Mouse (Mus musculus) lung, embryonic 14.5 days (tissue): Measurements from ENCODE around the gene Bloc1s4. TPM values are rescaled to one million over a fixed set of nuclear protein-coding genes. Genes with fewer than 3 reads are reported as not detected.

ENCODE experiments used
- ATAC-seq: fragments of 200-750 bp; cut with Nextera tagmentation; 2 replicates; pipeline ENCODE4 v1.8.0; 2017; ENCODE audit warnings: mild to moderate bottlenecking, moderate TSS enrichment, moderate library complexity; ENCODE audit not compliant: insufficient read depth
- DNase-seq: peaks from one replicate; pipeline ENCODE4 v3.0.0-alpha.2; 2015
- H3K27ac ChIP-seq: fragments of 300-500 bp; sonication (generic); 2 replicates; pipeline ENCODE4 v1.5.1; 2014; ENCODE audit warnings: low read depth, mild to moderate bottlenecking, moderate library complexity
- H3K27me3 ChIP-seq: fragments of 300-500 bp; sonication (generic); 2 replicates; pipeline ENCODE4 v1.6.1; 2014; ENCODE audit warnings: low read length, control low read depth; ENCODE audit not compliant: insufficient read depth
- H3K36me3 ChIP-seq: fragments of 300-500 bp; sonication (generic); 2 replicates; pipeline ENCODE4 v1.6.1; 2014; ENCODE audit warnings: control low read depth; ENCODE audit not compliant: insufficient read depth
- H3K4me1 ChIP-seq: fragments of 300-500 bp; sonication (generic); 2 replicates; pipeline ENCODE4 v1.6.1; 2014; ENCODE audit warnings: antibody characterized with exemption, control low read depth; ENCODE audit not compliant: insufficient read depth
- H3K4me2 ChIP-seq: fragments of 300-500 bp; sonication (generic); 2 replicates; pipeline ENCODE4 v1.6.1; 2014; ENCODE audit warnings: mild to moderate bottlenecking
- H3K4me3 ChIP-seq: fragments of 300-500 bp; sonication (generic); 2 replicates; pipeline ENCODE4 v1.5.1; 2014; ENCODE audit warnings: low read depth, low read length
- H3K9ac ChIP-seq: fragments of 300-500 bp; sonication (generic); 2 replicates; pipeline ENCODE4 v1.6.1; 2014
- H3K9me3 ChIP-seq: fragments of 300-500 bp; sonication (generic); 2 replicates; pipeline ENCODE4 v1.6.1; 2016; ENCODE audit warnings: low read depth, low read length, control low read depth
- CTCF ChIP-seq: IDR thresholded peaks from 2 replicates; pipeline ENCODE4 v1.5.1; 2016; ENCODE audit warnings: antibody characterized with exemption, low read depth
- WGBS: fragments of 180-500 bp; shearing (Covaris S2); extraction: QIAGEN DNeasy Blood & Tissue Kit; methylation state at CpG from one replicate; pipeline ENCODE4 v1.1.7; 2014; 5-methylcytosine and 5-hydroxymethylcytosine counted together
- polyA plus RNA-seq: library from polyadenylated mRNA; unstranded; fragments of >200 nt; fragmentation: Nextera tagmentation; extraction: Ambion mirVana; gene quantifications from 2 replicates; pipeline ENCODE4 v1.2.1, GENCODE M21; 2014

The Bloc1s4 gene
- polyA plus RNA-seq, 1 experiment from 2014 or later: 23.2 TPM

DNA sequence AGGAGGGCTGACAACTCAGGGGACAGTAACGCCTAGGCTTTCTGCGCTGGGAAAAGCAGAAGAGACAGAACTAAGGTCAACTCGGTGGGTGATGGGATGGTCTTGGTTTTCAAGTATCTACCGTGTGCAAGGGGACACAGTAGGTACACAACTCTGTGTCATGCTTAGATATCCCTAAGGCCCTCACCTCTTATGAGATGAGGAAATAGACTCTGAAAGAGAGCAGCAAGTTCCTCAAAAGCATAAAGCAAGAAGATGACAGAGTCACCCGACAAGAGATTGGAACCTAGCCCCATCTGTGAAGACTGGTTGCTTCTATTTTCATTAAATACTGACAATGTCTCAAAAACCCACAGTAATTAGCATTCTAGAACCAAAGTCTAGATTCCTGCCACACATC lies 42.7 kb downstream of the Bloc1s4 start:
- no peak overlapping the region for H3K4me3 ChIP-seq
- peaks cover 19% of the 10 kb centered on the region for H3K27me3 ChIP-seq
- WGBS: 80% methylated on average over 5 of the region's 5 CpGs
- no peaks in the 10 kb centered on the region for H3K9me3 ChIP-seq
- DNase-seq (no peak), ATAC-seq (no peak)
- no peaks in the 10 kb centered on the region for H3K4me1 ChIP-seq
- H3K27ac ChIP-seq: no peak overlapping the region
- no peak overlapping the region for H3K4me2 ChIP-seq
- no peak overlapping the region for H3K9ac ChIP-seq
- TF ChIP-seq CTCF: no peak
- no peaks in the 10 kb centered on the region for H3K36me3 ChIP-seq

GRCm38 (mm10) chr5:36705390-36705789 lies 43.1 kb downstream of the Bloc1s4 start:
- H3K27me3 ChIP-seq: peaks cover 17% of the 10 kb centered on the region
- no peaks in the 10 kb centered on the region for H3K36me3 ChIP-seq
- H3K9me3 ChIP-seq: no peaks in the 10 kb centered on the region
- no peak overlapping the region for H3K4me2 ChIP-seq
- no peak overlapping the region for H3K9ac ChIP-seq
- DNase-seq: no peak
- no peaks in the 10 kb centered on the region for H3K4me1 ChIP-seq
- no peak overlapping the region for H3K27ac ChIP-seq
- no peak for ATAC-seq
- WGBS: 84% methylated on average over 5 of the region's 5 CpGs
- H3K4me3 ChIP-seq: no peak overlapping the region
- no peak for TF ChIP-seq CTCF

DNA sequence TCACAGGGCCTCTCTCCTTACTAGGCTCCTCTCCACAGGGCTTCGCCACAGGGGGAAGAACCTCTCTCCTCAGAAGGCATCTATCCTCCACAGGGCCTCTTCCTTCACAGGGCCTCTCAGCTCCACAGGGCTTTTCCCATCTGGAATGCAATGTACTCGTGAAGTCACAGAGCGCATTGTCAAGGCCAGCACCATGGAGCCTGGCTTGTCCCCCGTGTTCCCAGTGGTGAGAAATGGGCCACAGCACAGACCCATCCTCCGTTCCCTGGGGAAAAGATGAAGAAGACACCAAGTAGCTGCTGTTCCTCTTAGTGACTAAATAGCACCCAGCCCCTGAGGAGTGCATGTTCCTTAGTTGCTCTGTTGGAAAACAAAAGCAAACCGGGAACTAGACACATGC lies 43.8 kb downstream of the Bloc1s4 start:
- Histone ChIP-seq H3K9me3 (no peaks in the 10 kb centered on the region), H3K36me3 (no peaks in the 10 kb centered on the region), H3K9ac (no peak overlapping the region), H3K27ac (no peak overlapping the region), H3K27me3 (peaks cover 10% of the 10 kb centered on the region; the same call in 1 of the 2 replicates), H3K4me3 (no peak overlapping the region), H3K4me1 (no peaks in the 10 kb centered on the region), H3K4me2 (no peak overlapping the region)
- 72% methylated on average over 6 of the region's 6 CpGs for WGBS
- TF ChIP-seq CTCF: no peak
- ATAC-seq: no peak
- no peak for DNase-seq

DNA sequence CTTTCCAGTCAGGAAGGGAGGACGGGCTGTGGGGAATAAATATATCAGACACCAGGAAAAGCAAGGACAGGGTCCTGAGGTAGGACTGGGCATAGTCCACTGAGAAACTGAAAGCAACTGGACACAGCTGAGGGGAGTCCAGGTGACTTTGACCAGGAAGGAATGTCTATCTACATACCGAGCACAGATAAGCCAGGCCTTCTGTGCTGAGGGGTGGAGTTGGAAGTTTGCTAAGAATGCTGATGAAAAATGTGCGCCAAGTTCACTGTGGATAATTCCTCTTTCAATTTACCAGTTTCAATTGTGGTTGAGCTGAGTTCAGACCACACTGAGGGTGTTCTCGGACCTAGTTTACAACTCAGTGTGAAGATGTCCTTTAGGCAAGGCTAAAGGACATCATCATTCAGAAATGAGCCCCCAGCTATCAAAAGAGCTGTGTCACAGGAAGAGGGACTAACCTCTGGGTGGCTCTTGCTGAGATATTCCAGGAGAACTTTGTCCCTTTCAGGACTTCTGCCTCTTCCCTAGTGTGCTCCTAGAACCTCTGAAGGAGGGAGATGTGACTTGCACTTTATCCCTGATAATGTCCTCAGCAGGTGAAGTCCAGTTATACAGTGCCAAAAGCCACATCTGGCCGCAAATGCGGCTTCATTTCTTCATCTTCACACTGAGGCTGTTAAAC lies 47.4 kb downstream of the Bloc1s4 start:
- Histone ChIP-seq H3K4me1 (no peaks in the 10 kb centered on the region), H3K4me2 (no peak overlapping the region), H3K27me3 (peaks cover 10% of the 10 kb centered on the region; the same call in 1 of the 2 replicates), H3K4me3 (no peak overlapping the region), H3K36me3 (no peaks in the 10 kb centered on the region), H3K27ac (no peak overlapping the region), H3K9me3 (no peaks in the 10 kb centered on the region), H3K9ac (no peak overlapping the region)
- ATAC-seq (no peak), DNase-seq (no peak)
- 58% methylated on average over 6 of the region's 6 CpGs for WGBS
- TF ChIP-seq CTCF: no peak

DNA sequence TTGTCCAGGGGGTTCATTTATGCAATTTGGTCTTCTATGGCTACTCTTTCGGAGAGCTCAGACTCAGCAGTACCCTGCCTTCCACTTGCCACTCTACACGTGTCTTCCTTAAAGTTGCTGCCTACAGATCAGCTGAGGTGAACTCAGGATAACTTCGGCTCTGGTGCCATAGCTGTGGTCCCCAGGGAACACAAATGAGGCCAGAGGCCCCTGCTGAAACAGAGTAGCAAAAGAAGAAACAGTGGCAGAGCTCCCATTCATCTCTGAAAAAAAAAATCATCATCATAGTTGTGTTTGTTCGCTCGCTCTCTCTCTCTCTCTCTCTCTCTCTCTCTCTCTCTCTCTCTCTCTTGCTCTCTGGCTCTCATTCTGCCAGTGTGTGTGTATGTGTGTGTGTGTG lies 49.8 kb downstream of the Bloc1s4 start:
- Histone ChIP-seq H3K4me1 (no peaks in the 10 kb centered on the region; the same call in 1 of the 2 replicates), H3K4me2 (no peak overlapping the region), H3K4me3 (no peak overlapping the region), H3K9me3 (no peaks in the 10 kb centered on the region), H3K27ac (no peak overlapping the region), H3K9ac (no peak overlapping the region), H3K27me3 (0 out of 2 replicates have a peak, but pooled peaks cover 4% of the 10 kb centered on the region), H3K36me3 (no peaks in the 10 kb centered on the region)
- WGBS: 68% methylated on average over 5 of the region's 5 CpGs
- no peak for DNase-seq
- TF ChIP-seq CTCF: no peak
- ATAC-seq: no peak

GRCm38 (mm10) chr5:36698067-36698670 lies 50.3 kb downstream of the Bloc1s4 start:
- DNase-seq (no peak), ATAC-seq (no peak)
- Histone ChIP-seq H3K4me2 (no peak overlapping the region), H3K9ac (no peak overlapping the region), H3K36me3 (no peaks in the 10 kb centered on the region), H3K4me3 (no peak overlapping the region), H3K27me3 (0 out of 2 replicates have a peak, but pooled peaks cover 4% of the 10 kb centered on the region), H3K9me3 (no peaks in the 10 kb centered on the region), H3K27ac (no peak overlapping the region), H3K4me1 (no peaks in the 10 kb centered on the region; the same call in 1 of the 2 replicates)
- TF ChIP-seq CTCF: no peak
- WGBS: 62% methylated on average over 7 of the region's 7 CpGs

Other genes with a start within 250 kb of the Bloc1s4 start
- gene Tbc1d14, start 155.4 kb downstream of the Bloc1s4 start, polyA plus RNA-seq: 31.1 and 31.3 TPM in 2 replicates
- gene D5Ertd579e, start 52.6 kb downstream of the Bloc1s4 start, polyA plus RNA-seq: 23.7 and 25.5 TPM in 2 replicates
- 568 and 573 TPM in 2 replicates for gene Mrfap1, start 48.1 kb upstream of the Bloc1s4 start, polyA plus RNA-seq
- gene Man2b2, start 82.0 kb upstream of the Bloc1s4 start, polyA plus RNA-seq: 11.3 and 14.9 TPM in 2 replicates
- gene Ppp2r2c, start 119.9 kb upstream of the Bloc1s4 start, polyA plus RNA-seq: 0.07 and 0.22 TPM in 2 replicates
- 9.9 and 10.3 TPM in 2 replicates for gene Wfs1, start 240.6 kb upstream of the Bloc1s4 start, polyA plus RNA-seq